Mouse (Mus musculus) spleen, postnatal 4 days (tissue): ENCODE measurements around the gene Pom121.
"Not testable (repeated sequence)": the region's sequence is repeated elsewhere in the genome, so short reads cannot be mapped to it uniquely, and the experiment has no call there.

Source experiments
- DNase-seq, 2 experiments: peaks; one replicate each; pipeline ENCODE4 v3.0.0; 2022; ENCODE audit warnings: low spot score in 2 of 2

The Pom121 gene

GRCm38 (mm10) chr5:135369196-135369595 is 25.1 kb downstream of the Pom121 start:
- not testable (repeated sequence) for DNase-seq

- DNase-seq: no peak
Observed at GRCm38 (mm10) chr5:135368312-135368711, 26.0 kb downstream of the Pom121 start.

- DNase-seq: no peak
Observed at GRCm38 (mm10) chr5:135367841-135368240, 26.5 kb downstream of the Pom121 start.

- peak in 1 of 2 experiments; percentile 66 for DNase-seq
Observed at GRCm38 (mm10) chr5:135363540-135363939, 30.8 kb downstream of the Pom121 start.

GRCm38 (mm10) chr5:135362572-135362971 is 31.8 kb downstream of the Pom121 start:
- DNase-seq: no peak

- DNase-seq: no peak
Observed at GRCm38 (mm10) chr5:135359772-135360171, 34.6 kb downstream of the Pom121 start.

GRCm38 (mm10) chr5:135357556-135357955 is 36.8 kb downstream of the Pom121 start:
- DNase-seq: peak; percentile 54 to 87

GRCm38 (mm10) chr5:135356090-135356489 is 38.3 kb downstream of the Pom121 start:
- no peak for DNase-seq

GRCm38 (mm10) chr5:135353564-135353963 is 40.8 kb downstream of the Pom121 start:
- no peak for DNase-seq

GRCm38 (mm10) chr5:135352995-135353394 is 41.4 kb downstream of the Pom121 start, which contains the start of gene Trim50:
Gene Trim50, plus strand, starts transcription at chr5:135353295.
- no peak for DNase-seq

GRCm38 (mm10) chr5:135351606-135352005 is 42.7 kb downstream of the Pom121 start:
- DNase-seq: no peak

GRCm38 (mm10) chr5:135349862-135350261 is 44.5 kb downstream of the Pom121 start, which contains the start of gene Fkbp6:
Gene Fkbp6, minus strand, starts transcription at chr5:135350044.
- DNase-seq: no peak

- DNase-seq: no peak
Observed at GRCm38 (mm10) chr5:135347511-135348011, 46.8 kb downstream of the Pom121 start.

- DNase-seq: no peak
Observed at GRCm38 (mm10) chr5:135346430-135346829, 47.9 kb downstream of the Pom121 start.

- no peak for DNase-seq
Observed at GRCm38 (mm10) chr5:135345989-135346388, 48.4 kb downstream of the Pom121 start.

- DNase-seq: no peak
Observed at GRCm38 (mm10) chr5:135337575-135337974, 56.8 kb downstream of the Pom121 start.

- no peak for DNase-seq
Observed at GRCm38 (mm10) chr5:135331161-135331560, 63.2 kb downstream of the Pom121 start.

- no peak for DNase-seq
Observed at GRCm38 (mm10) chr5:135330201-135330600, 64.1 kb downstream of the Pom121 start.

GRCm38 (mm10) chr5:135329471-135329870 is 64.9 kb downstream of the Pom121 start:
- no peak for DNase-seq
